In genomic region chr6:91279477-91279876, GRCm38 (mm10) we compare ENCODE assay signal across 30 mouse cellular contexts.
DNase-seq lines count a peak whose midpoint lies in the region; ATAC-seq lines count a peak whose summit lies in the region.
"Had no signal": no experiment of that assay in that cellular context is flagged by ENCODE, and none has a peak within 500 bp of the region (broad histone marks: within the 10 kb centered on the region; RNA-seq: fewer than 3 reads in every experiment).

No protein-coding gene starts in this region.

- no peaks in the 10 kb centered on the region for H3K36me3 ChIP-seq in liver, embryonic 11.5 days (ENCODE audit: control insufficient read depth, insufficient read depth, low read length)
- no peaks in the 10 kb centered on the region for H3K36me3 ChIP-seq in splenic B cell, adult 2 months (ENCODE audit: control insufficient read depth, insufficient read depth, low read length, poor library complexity, severe bottlenecking)
- H3K36me3 ChIP-seq: forebrain, embryonic 12.5 days; heart, embryonic 10.5 days; heart, embryonic 15.5 days; hindbrain, embryonic 12.5 days; limb, embryonic 10.5 days; midbrain, embryonic 12.5 days; neural tube, embryonic 13.5 days; stomach, embryonic 15.5 days had no signal

- no peak for ATAC-seq in liver, embryonic 11.5 days (replicated peaks; ENCODE audit: low FRiP score)
- peak; percentile 36 for ATAC-seq in common myeloid progenitor, adult 5-6 weeks (replicated peaks; ENCODE audit: low read depth, poor library complexity, severe bottlenecking)
- ATAC-seq: hindbrain, postnatal 0 days; intestine, embryonic 16.5 days; Patski had no signal

- peaks cover 26% of the 10 kb centered on the region for H3K27me3 ChIP-seq in liver, embryonic 11.5 days (replicated peaks; ENCODE audit: control insufficient read depth, insufficient read depth, low read length)
- H3K27me3 ChIP-seq in splenic B cell, adult 2 months (ENCODE audit: control insufficient read depth, insufficient read depth, low read length, poor library complexity, severe bottlenecking), result no peaks in the 10 kb centered on the region
- H3K27me3 ChIP-seq: Patski had no signal

- no peaks in the 10 kb centered on the region for H3K4me1 ChIP-seq in liver, embryonic 11.5 days (replicated peaks; ENCODE audit: control insufficient read depth, insufficient read depth, low read length)
- H3K4me1 ChIP-seq: heart, embryonic 10.5 days; heart, embryonic 15.5 days; stomach, embryonic 15.5 days had no signal

- WGBS in liver, embryonic 11.5 days, result 29% methylated on average over 4 of the region's 4 CpGs

- DNase-seq in liver (peak; percentile 34), A20 (ENCODE audit: low read depth, low spot score) (peak; percentile 9)
- no peak for DNase-seq in liver, embryonic 11.5 days (ENCODE audit: low spot score)
- DNase-seq in splenic B cell, adult 2 months (ENCODE audit: low read depth, low spot score), result peak; percentile 13
- DNase-seq in thymus, postnatal 36 days, result no peak
- DNase-seq in yolk sac, embryonic 10.5 days (ENCODE audit: low spot score), result no peak
- DNase-seq: adrenal gland, postnatal 36 days; cerebellum, adult 18-20 months; cerebellum, postnatal 10 days; gastrocnemius, postnatal 14 days; heart, adult 11 months; kidney, adult 9 months; kidney, postnatal 10 days; layer of hippocampus, adult 9-11 months; lung, postnatal 10 days had no signal

- H3K9ac ChIP-seq in liver, embryonic 11.5 days (ENCODE audit: low read depth, low read length), result no peak overlapping the region
- H3K9ac ChIP-seq: forebrain, embryonic 12.5 days; heart, embryonic 15.5 days; hindbrain, embryonic 12.5 days; limb, embryonic 15.5 days; midbrain, embryonic 12.5 days; neural tube, embryonic 13.5 days; stomach, embryonic 15.5 days had no signal

- H3K27ac ChIP-seq in liver, embryonic 11.5 days (ENCODE audit: low read depth, low read length), result no peak overlapping the region
- H3K27ac ChIP-seq: forebrain, embryonic 12.5 days; heart, embryonic 10.5 days; heart, embryonic 15.5 days; hindbrain, embryonic 12.5 days; hindbrain, postnatal 0 days; limb, embryonic 10.5 days; limb, embryonic 15.5 days; macrophage; midbrain, embryonic 12.5 days; neural tube, embryonic 13.5 days; stomach, embryonic 15.5 days had no signal

- H3K9me3 ChIP-seq in liver, embryonic 11.5 days (ENCODE audit: control insufficient read depth, low read length), result no peaks in the 10 kb centered on the region
- H3K9me3 ChIP-seq: forebrain, embryonic 12.5 days; heart, embryonic 10.5 days; heart, embryonic 15.5 days; hindbrain, embryonic 12.5 days; limb, embryonic 10.5 days; limb, embryonic 15.5 days; midbrain, embryonic 12.5 days; neural tube, embryonic 13.5 days; stomach, embryonic 15.5 days had no signal

- H3K4me2 ChIP-seq in liver, embryonic 11.5 days, result no peak overlapping the region
- H3K4me2 ChIP-seq: forebrain, embryonic 12.5 days; heart, embryonic 15.5 days; hindbrain, embryonic 12.5 days; limb, embryonic 15.5 days; midbrain, embryonic 12.5 days; neural tube, embryonic 13.5 days; stomach, embryonic 15.5 days had no signal

- no peak overlapping the region for H3K4me3 ChIP-seq in liver, embryonic 11.5 days (ENCODE audit: low read depth, low read length)
- H3K4me3 ChIP-seq: forebrain, embryonic 12.5 days; heart, embryonic 10.5 days; heart, embryonic 15.5 days; hindbrain, embryonic 12.5 days; limb, embryonic 10.5 days; limb, embryonic 15.5 days; midbrain, embryonic 12.5 days; myocyte; neural tube, embryonic 13.5 days; stomach, embryonic 15.5 days had no signal

Comparison
In these comparisons a context has a peak if more than half of its experiments do, and no peak if none do; other contexts are left out.
1. DNase-seq: peak in liver (single experiment), A20 (single experiment) and splenic B cell, adult 2 months (single experiment); none in liver, embryonic 11.5 days (single experiment), thymus, postnatal 36 days (0 of 2) and yolk sac, embryonic 10.5 days (single experiment).